Mouse (Mus musculus): ENCODE data around the gene Gm9125.
"Not testable (repeated sequence)": the region's sequence is repeated elsewhere in the genome, so short reads cannot be mapped to it uniquely, and the experiment has no call there.

The Gm9125 gene

GRCm38 (mm10) chr3:94054785-94055184 is at the start of gene Gm9125:
Gene Gm9125 (minus strand): TSS chr3:94054885.
- DNase-seq (ENCODE audit: low spot score) = not testable (repeated sequence)

- not testable (repeated sequence) for DNase-seq (ENCODE audit: low spot score)
Measured at GRCm38 (mm10) chr3:94072544-94072943, 17.9 kb upstream of the Gm9125 start, which contains the start of gene Gm10697. Gene Gm10697 (minus strand): TSS chr3:94072644.

GRCm38 (mm10) chr3:94049566-94050121 is 5.0 kb downstream of the Gm9125 start:
- DNase-seq (ENCODE audit: low spot score) = not testable (repeated sequence)

- not testable (repeated sequence) for DNase-seq (ENCODE audit: low spot score)
Measured at GRCm38 (mm10) chr3:94038241-94038640, 16.4 kb downstream of the Gm9125 start.

- not testable (repeated sequence) for DNase-seq (ENCODE audit: low spot score)
Measured at GRCm38 (mm10) chr3:94034400-94034799, 20.3 kb downstream of the Gm9125 start.
